Mouse (Mus musculus) ES-Bruce4 (cell line): Measurements from ENCODE around the gene Suz12.

Experiments used
- CTCF ChIP-seq: IDR thresholded peaks from one replicate; pipeline ENCODE4 v1.8.1; 2011; ENCODE audit warnings: low read depth, low read length
- EP300 ChIP-seq: IDR thresholded peaks from 2 replicates; pipeline ENCODE4 v1.6.1; 2011; ENCODE audit warnings: low read depth, low read length; ENCODE audit not compliant: insufficient read depth
- POLR2A ChIP-seq: IDR thresholded peaks from one replicate; pipeline ENCODE4 v1.8.1; 2011; ENCODE audit warnings: low read length; ENCODE audit not compliant: insufficient read depth

DNA sequence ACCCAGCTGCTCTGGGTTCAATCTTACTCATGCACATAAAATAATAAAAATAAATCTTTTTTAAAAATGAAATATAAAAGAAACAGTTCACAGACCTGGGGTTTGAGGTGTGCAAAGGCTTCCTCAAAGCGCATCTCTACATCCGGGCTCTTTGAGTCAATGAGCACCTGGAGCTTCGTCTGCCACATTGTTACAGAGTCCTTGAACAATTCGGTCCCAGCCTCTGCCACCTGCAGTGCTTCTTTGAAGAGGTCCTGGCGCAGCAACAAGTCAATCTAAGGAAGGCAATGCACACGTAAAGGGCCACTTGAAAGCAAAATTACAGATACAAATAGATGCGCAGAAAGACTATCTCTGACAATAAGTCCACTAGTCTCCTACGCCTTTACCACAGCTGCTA, 49.8 kb upstream of the Suz12 start:
- no peak for TF ChIP-seq POLR2A
- TF ChIP-seq EP300, result no peak
- no peak for TF ChIP-seq CTCF
